Mouse (Mus musculus) mammary gland, adult 2 months (tissue): Measurements from ENCODE around the gene Vmn2r16. TPM values are rescaled to one million over a fixed set of nuclear protein-coding genes. Genes with fewer than 3 reads are reported as not detected.

ENCODE experiments used
- polyA plus RNA-seq: library from polyadenylated mRNA; depleted of rRNA; stranded (reverse); fragments of >200 nt; gene quantifications from 2 replicates; pipeline ENCODE4 v1.2.3, GENCODE M21; 2012; ENCODE audit warnings: low replicate concordance; rRNA removed

The Vmn2r16 gene
- polyA plus RNA-seq: not detected in 2 replicates

GRCm38 (mm10) chr5:109329862-109330261, at the start of gene Vmn2r16:
Vmn2r16 (plus strand) TSS chr5:109330162.

DNA sequence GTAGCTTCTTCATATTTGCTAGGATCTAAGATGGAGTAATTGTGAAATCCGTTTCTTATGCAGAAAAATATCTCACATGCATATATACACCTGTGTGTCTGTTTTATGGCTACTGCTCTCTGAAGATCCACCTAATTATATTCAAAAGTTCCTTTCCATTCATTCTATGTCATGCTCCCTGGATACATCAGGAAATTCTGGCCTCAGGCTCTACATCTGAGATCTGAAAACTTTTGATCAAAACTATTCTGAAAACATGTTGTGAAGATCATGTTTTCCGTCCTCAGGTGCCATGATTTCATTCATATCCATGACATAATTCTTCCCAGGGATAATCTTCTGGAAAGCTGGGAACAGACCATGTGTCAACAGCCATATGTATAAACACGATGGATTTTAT, 32.4 kb upstream of the Vmn2r16 start, which contains the start of gene Vmn2r15:
Gene Vmn2r15 (minus strand): TSS at position 101 of the 400 bp plus-strand sequence.

GRCm38 (mm10) chr5:109419388-109419787, 89.4 kb downstream of the Vmn2r16 start, which contains the start of gene Vmn2r17:
Vmn2r17 (plus strand) TSS chr5:109419688.

Other genes starting within 250 kb of the Vmn2r16 start
- gene Vmn2r12, start 232.2 kb upstream of the Vmn2r16 start, polyA plus RNA-seq: not detected in 2 replicates
- gene Vmn2r13, start 138.0 kb upstream of the Vmn2r16 start, polyA plus RNA-seq: not detected in 2 replicates
- not detected in 2 replicates for gene Vmn2r14, start 105.5 kb upstream of the Vmn2r16 start, polyA plus RNA-seq
- gene Vmn2r15, start 32.5 kb upstream of the Vmn2r16 start, polyA plus RNA-seq: not detected in 2 replicates
- not detected in 2 replicates for gene Vmn2r17, start 89.5 kb downstream of the Vmn2r16 start, polyA plus RNA-seq
- gene Crlf2, start 228.8 kb downstream of the Vmn2r16 start, polyA plus RNA-seq: 21.5 and 103 TPM in 2 replicates